Mouse (Mus musculus): ENCODE measurements around the gene Stk16.

The Stk16 gene

GRCm38 (mm10) chr1:75239591-75239990 is 29.0 kb downstream of the Stk16 start:
- DNase-seq = no peak

GRCm38 (mm10) chr1:75243411-75243810 is 32.8 kb downstream of the Stk16 start:
- no peak for DNase-seq

DNA sequence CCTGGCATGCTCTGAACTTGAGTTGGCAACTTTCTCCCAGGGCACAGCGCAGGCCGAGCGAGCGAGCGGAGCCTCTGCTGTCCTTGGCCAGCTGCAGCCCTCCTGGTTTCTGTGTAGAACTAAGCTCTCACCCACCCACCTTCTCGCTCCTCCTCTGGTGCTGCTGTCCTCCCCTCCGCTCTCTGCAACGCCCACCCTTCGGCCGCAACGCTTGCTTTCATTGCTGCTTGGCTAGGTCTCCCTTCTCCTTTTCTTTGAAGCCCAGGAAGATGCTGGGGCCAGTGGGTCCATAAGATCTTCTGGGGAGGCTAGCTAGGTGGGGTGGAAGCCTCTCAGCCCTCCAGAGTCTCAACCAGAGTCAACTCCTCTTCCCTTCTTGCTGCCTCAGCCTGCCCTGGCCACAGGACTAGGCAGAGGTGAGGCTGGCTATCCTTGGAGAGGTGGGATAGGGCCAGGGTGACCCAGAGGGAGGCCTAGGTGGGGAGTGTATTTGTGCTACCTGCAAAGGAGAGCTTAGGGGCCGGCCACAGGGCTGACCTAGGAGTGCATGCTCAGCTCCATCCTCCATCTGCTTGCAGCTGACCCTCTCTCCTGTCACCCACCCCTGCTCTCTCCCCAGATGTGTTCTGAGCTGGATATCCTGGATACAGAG is 33.7 kb downstream of the Stk16 start:
- no peak for DNase-seq

DNA sequence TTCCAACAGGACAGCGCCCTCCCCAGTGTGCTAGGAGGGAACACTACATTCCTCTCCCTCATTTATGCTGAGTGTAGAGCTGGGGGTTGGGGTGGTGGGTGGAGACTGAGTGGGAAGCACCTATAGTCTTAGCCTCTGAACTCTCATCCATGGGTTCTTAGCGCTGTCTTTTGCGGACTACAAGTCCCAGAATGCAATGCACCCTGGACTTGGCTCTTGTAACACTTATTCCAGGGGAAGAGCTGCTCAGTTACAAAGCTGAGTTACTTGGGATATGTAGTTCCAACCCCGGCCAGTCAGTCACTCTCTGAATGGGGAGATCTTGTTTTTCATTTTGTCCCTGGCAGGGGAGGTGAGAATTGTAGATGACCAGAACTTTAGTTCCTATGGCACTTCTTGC is 34.2 kb downstream of the Stk16 start:
- peak; percentile 51 for DNase-seq

DNA sequence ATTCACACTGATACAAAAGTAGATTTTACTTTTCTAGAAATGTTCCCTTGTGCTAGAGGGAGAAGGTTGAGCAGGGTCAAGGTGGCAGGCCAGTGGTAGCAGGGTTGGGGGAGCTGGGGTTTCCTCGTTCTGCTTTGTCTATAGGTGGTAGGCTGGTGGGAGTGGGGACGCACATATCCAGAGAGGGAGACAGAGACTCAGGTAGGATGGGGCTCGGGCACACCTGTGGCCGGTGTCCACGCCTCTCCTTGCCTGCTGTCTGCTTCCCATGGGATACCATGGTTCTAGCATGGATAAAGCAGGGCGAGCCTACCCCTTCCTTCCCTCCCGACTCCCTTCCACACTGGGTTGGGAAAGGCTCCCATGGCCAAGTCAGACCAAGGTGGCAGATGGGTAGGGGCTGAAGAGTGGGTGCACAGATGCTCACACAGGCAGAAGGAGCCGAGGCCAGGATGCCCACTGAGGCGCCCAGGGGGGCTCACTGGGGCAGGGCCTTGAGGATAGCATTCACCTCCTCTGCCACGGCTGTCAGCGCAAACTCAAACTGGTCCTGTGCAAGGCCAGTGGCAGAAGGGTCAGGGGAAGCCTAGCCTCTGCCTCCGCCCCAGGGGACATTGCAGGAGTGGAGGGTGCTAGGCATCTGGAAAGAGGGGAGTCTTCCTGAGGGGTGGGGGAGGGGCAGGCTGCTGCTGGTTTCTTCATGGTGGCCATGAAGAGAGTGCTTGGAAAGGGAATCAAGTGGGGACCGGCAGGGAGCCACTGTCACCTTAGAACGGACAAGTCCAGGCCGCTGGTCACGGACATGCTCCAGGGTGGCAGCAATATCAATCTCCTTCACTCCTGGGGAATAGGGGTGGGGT is 36.7 kb downstream of the Stk16 start:
- no peak for DNase-seq

GRCm38 (mm10) chr1:75248041-75248772 is 37.6 kb downstream of the Stk16 start:
- no peak for DNase-seq

DNA sequence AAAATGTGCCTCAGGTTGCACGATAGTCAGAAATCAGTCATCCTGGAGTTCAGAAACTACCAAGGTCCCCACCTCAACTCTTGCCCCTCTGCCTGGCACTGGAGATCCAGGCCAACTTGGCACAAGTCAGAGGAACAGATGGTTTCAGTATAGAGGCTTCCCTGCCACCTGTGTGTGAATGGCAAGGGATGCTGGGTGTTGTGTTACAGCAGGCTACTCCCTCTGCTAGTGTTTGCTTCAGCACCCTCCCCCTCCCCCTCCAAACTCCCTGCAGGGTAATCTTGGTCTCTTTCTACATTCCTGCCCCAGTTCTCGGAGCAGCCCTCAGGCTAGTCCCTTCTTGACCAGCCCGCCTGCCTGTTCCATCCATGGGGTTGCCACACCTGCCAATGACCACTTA is 39.9 kb downstream of the Stk16 start:
- no peak for DNase-seq

DNA sequence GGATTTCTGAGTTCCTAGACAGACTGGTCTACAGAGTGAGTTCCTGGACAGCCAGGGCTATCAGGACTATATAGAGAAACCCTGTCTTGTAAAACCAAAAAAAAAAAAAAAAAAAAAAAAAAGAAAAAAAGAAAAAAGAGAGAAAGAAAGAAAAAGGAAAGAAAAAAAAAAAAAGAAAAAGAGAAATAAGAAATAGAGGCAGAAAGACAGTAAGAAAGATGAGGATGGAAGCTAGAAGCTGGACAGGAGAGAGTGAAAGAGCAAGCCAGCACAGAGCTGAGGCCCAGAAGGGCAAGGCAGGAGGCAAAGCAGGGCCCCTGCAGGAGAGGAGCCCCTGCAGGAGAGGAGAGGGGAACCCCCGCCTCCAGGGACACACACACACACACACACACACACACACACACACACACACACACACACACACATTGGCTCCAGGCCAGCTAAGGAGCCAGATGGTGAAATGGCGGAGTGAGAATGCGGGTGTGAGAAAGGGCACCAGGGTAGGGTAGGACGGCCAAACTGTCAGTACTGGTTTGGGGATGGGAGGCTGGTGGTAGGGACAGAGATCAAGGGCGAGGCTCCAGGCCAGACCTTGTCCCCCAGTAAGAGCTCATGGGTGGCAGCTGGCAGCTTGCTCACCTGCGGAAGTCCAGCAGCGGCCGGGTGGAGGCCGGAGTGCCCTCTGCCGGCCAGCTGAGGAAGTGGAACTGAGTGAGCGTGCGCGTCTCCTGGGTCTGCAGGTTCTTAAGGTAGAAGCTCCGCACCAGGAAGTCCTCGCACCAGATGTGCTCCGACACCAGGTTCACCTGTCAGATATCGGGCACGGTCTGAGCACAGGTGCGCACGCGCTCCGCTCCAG is 40.7 kb downstream of the Stk16 start:
- DNase-seq = peak; percentile 91

DNA sequence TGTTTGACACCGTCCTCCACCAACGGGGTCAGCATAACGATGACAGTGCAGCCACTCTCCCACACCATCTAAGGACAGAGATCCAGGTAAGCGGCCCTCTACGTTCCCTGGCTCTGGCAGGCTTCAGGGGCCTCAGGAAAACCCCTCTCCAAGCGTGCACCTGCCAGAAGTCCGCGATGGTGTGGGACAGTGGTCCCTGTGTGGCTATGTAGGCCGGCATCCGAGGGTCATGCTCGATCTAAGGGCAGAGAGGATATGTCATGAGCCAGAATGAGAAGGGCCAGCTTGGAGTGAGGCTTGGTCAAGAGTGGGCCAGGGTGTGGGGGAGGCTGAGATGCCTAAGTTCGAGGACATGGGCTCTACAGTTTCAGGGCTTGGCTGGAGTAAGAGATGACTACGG is 41.7 kb downstream of the Stk16 start:
- no peak for DNase-seq

DNA sequence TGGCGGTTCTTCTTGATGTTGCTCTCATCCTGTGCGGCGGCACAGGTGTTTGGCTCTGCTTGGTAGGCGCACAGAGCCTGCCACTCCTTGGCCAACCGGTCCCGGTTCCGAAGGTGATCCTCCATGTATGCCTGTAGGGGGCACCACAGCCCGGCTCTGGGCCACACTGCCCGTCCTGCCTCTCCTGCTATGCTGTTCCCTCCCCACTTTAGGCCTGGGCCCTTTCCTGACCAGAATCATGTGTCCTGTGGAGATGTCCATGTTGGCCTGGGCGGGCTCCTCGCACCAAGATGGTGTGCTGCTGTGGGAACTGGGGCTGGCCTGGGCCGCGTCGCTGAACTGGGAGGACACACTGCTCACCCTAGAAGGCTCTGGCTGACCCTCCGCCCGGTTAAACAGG is 42.4 kb downstream of the Stk16 start:
- DNase-seq = no peak

DNA sequence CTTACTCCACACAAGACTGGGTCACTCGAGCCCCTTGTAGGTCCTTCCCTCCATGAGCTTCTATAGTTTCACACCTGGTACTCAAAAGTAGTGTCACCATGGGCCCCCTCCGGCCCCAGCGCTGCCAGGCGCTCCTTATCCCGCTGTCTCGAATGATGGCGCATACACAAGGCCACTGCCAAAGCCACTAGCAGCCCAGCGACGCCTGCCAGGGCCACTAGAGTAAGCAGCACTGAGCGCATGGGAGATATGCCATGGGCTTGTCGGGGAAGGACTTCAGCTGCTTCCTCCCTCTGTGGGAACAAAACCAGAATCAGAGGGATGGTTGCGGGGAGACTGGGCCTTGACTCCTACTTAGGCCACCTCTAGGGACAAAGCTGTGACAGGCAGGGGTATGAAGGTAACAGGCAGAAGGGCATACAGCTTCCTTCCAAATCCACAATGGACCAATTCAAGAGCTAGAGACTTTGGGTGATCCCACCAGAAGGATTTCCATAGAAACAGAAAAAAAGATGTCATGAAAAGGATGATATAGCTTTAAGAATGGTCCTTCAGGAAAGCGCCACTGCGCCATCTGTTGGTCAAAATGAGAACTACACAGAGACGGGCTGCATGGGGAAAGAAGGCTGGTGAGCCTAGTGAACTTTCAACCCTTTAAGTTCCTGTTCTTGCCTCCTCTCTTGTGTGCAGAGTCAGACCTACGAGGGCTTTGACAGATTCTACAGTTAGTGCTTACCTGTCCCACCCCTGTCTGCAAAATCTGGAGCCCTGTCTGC is 43.4 kb downstream of the Stk16 start:
- DNase-seq = peak; percentile 89

DNA sequence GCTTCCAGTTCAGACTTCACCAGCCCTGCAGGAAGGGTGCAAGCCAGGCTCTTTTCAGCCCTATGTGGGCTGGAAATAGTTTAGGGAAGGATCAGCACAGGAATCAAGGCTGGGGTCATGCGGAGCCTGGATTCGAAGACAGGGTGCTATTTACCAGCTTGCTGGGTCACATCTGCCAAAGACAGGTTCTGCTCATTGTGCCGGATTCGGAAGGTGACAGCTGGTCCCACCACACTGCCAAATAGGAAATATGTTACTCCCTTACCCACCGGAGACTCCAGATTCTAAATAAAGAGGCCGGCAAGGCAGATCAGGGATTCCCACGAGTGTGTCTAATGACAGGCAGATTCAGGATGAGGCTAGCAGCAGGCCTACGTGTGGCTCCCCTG is 44.0 kb downstream of the Stk16 start:
- DNase-seq = no peak

DNA sequence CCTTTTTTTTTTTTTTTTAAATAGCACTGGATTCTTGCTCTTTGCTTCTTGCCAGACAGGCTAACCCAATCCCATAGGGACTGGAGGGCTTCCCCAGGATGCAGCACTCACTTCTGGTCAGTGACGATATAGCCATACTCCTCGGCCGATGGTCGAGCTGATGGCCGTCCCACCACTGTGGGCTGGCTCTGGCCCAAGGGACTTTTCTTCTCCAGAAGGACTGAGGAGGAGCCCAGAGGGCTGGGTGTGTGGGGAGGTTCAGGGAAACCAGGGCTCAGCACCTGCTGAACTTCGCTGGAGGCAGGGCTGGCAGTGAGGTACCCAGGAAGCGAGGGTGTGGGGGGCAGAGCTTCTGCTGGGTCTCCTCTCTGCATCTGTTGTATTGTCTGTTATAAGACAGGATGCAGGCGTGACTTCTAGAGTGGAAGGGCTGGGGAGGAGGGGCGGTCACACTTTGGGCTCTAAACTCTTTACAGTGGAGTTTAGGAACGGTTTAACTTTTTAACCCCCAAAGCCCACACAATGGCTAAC is 44.9 kb downstream of the Stk16 start:
- no peak for DNase-seq

GRCm38 (mm10) chr1:75261278-75261677 is 50.6 kb downstream of the Stk16 start:
- no peak for DNase-seq

GRCm38 (mm10) chr1:75262969-75263951 is 52.6 kb downstream of the Stk16 start:
- peak; percentile 62 for DNase-seq

DNA sequence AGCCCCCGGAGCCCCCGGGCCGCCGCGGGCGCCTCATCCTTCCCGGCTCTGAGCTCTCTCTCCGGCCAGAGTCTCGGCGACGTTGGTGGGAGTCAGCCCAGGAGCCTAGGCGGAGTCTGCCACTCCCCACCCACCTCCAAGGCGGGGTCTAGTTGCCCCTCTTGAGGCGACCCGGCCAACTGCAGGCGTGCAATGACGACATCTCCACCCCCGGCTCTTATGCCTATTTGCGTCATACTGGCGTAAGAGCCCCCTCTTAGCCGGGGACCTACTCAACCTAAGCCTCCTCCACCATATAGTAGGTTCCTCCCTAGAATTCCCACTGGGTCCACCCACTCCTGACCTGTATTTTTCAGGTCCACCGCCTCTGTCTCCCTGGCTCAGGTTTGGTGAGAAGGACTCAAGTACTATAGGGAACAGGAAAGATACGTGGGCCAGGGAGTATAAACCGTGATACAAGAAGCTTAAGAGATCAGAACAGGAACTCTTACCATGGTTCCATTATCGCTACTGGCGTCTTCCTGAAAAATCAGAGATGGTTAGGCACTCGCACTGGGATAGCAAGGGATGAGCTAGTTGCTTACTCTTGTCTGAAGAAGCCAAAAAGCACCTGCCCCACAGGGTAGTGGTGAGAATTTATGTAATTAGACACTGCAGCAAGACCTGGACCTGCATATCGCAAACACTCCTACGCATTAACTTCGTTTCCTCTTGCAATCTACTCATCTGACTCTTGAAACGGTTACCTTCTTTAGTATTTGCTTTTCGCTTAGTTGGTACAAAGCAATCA is 53.6 kb downstream of the Stk16 start, which contains the start of gene Ptprn:
TSS of gene Ptprn (minus strand) at position 412 of the 790 bp plus-strand sequence.
- DNase-seq = no peak

Data from kidney, adult 18-20 months (tissue).